Mouse (Mus musculus): Measurements from ENCODE around the gene Cd79a. TPM values are rescaled to one million over a fixed set of nuclear protein-coding genes. Genes with fewer than 3 reads are reported as not detected.

The Cd79a gene
- total RNA-seq, 1 experiment, result 1.3 TPM

DNA sequence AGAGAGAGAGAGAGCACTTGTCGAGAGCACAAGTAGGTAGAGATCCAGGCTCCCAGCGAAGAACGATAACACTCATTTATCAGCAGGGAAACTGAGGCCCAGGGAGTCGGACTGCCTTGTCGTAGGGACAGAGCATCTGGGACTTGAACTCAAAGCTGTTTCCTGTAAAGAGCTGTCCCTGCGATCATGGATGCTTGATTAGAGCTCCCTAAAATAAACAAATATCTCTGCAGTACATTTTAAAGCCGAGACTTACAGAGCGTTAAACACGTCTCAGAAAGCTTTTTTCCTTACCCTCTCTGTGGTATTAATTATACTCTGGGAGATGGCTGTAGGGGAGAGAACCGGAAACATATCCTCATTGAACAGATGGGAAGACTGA lies 6.3 kb downstream of the Cd79a start:
- Histone ChIP-seq H3K36me3 (ENCODE audit: control insufficient read depth, insufficient read depth, low read length, poor library complexity, severe bottlenecking) (peaks cover 1% of the 10 kb centered on the region; the same call in 1 of the 2 replicates), H3K4me1 (ENCODE audit: control insufficient read depth in 2 of 2, insufficient read depth in 2 of 2, low read length in 2 of 2, poor library complexity in 1 of 2) (peaks cover 1 to 24% of the 10 kb centered on the region in 2 experiments), H3K27ac (ENCODE audit: insufficient read depth, low read depth, low read length, poor library complexity, severe bottlenecking) (no peak overlapping the region), H3K9me3 (ENCODE audit: control insufficient read depth, insufficient read depth, low read depth, low read length) (no peaks in the 10 kb centered on the region), H3K4me3 (ENCODE audit: insufficient read depth in 1 of 2, low read depth in 1 of 2, low read length in 2 of 2, poor library complexity in 1 of 2, severe bottlenecking in 1 of 2) (peak overlapping the region; percentile 65 to 93; a peak in 3 of 4 replicates), H3K9ac (ENCODE audit: insufficient read depth, low read depth, low read length, poor library complexity, severe bottlenecking) (peak overlapping the region; percentile 45; the same call in 1 of the 2 replicates)
- no peak for DNase-seq (ENCODE audit: low read depth, low spot score)
- no peak for TF ChIP-seq CHD2 (IDR thresholded peaks at IDR 0.05; ENCODE audit: low read depth, low read length)
- TF ChIP-seq ZNF384 (IDR thresholded peaks at IDR 0.05; ENCODE audit: low read depth, low read length), result no peak
- no peak for TF ChIP-seq HCFC1 (IDR thresholded peaks at IDR 0.05; ENCODE audit: borderline replicate concordance, insufficient read depth, low read length)
- TF ChIP-seq MAFK (IDR thresholded peaks at IDR 0.05; ENCODE audit: insufficient read depth, low read depth, low read length), result no peak
- TF ChIP-seq ZC3H11A (IDR thresholded peaks at IDR 0.05; ENCODE audit: borderline replicate concordance, low read depth, low read length), result no peak
- in situ Hi-C loops (cut with MboI; ENCODE audit: low sequenced_read_pairs in 2 of 2, unreplicated experiment in 2 of 2), result no loop called here

DNA sequence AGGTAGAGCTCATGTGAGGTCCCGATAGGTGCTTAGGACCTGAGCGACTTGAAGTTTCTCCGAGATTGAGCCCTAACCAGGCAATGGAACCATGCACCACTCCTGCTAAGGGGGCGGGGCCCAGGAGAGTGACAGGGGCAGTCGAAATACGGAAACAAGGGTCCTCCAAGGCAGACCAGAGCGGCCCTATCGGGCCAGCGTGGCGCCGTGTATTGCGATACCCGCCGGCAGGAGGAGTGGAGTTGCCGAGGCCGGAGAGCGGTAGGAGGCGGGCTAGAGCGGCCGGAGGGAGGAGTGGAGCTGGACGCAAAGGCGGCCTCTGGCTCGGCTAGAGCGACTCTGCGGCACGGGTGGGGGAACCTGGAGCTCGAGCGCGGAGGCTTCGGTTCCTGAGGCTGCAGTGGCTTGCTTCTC lies 6.9 kb downstream of the Cd79a start:
- in situ Hi-C loops (cut with MboI; ENCODE audit: low sequenced_read_pairs in 2 of 2, unreplicated experiment in 2 of 2), result no loop called here
- peak; percentile 92 for DNase-seq (ENCODE audit: low read depth, low spot score)
- H3K4me1 ChIP-seq (ENCODE audit: control insufficient read depth in 2 of 2, insufficient read depth in 2 of 2, low read length in 2 of 2, poor library complexity in 1 of 2), result peaks cover 1 to 23% of the 10 kb centered on the region in 2 experiments

DNA sequence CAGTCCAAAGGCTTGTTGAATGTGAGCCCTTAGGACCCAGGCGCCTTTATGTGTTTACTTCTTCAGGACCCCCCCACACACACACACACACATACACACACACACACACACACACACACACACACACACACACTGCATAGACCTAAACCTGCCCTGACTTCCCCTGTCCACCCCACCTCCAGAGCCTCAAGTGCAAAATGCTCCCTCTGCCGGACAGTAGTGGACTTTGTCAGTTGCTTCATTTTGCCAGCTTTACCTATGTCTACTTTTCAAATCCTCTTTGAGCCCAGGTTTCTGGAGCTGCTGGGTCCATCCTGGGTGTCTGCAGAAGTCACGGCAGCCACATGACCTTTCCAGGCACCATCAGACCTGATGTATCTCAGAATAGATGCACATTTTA lies 7.8 kb downstream of the Cd79a start:
- no peak for DNase-seq (ENCODE audit: low read depth, low spot score)
- in situ Hi-C loops (cut with MboI; ENCODE audit: low sequenced_read_pairs in 2 of 2, unreplicated experiment in 2 of 2), result no loop called here
- no peak overlapping the region for H3K9ac ChIP-seq (ENCODE audit: insufficient read depth, low read depth, low read length, poor library complexity, severe bottlenecking)
- TF ChIP-seq CHD2 (IDR thresholded peaks at IDR 0.05; ENCODE audit: low read depth, low read length) (no peak), MAFK (IDR thresholded peaks at IDR 0.05; ENCODE audit: insufficient read depth, low read depth, low read length) (no peak), HCFC1 (IDR thresholded peaks at IDR 0.05; ENCODE audit: borderline replicate concordance, insufficient read depth, low read length) (no peak), ZC3H11A (IDR thresholded peaks at IDR 0.05; ENCODE audit: borderline replicate concordance, low read depth, low read length) (no peak), ZNF384 (IDR thresholded peaks at IDR 0.05; ENCODE audit: low read depth, low read length) (no peak)
- H3K36me3 ChIP-seq (ENCODE audit: control insufficient read depth, insufficient read depth, low read length, poor library complexity, severe bottlenecking), result peaks cover 14% of the 10 kb centered on the region; the same call in 1 of the 2 replicates
- H3K27ac ChIP-seq (ENCODE audit: insufficient read depth, low read depth, low read length, poor library complexity, severe bottlenecking), result no peak overlapping the region
- H3K9me3 ChIP-seq (ENCODE audit: control insufficient read depth, insufficient read depth, low read depth, low read length), result no peaks in the 10 kb centered on the region
- H3K4me3 ChIP-seq (ENCODE audit: insufficient read depth in 1 of 2, low read depth in 1 of 2, low read length in 2 of 2, poor library complexity in 1 of 2, severe bottlenecking in 1 of 2), result peak overlapping the region; percentile 63 to 93; a peak in 2 of 4 replicates
- H3K4me1 ChIP-seq (ENCODE audit: control insufficient read depth in 2 of 2, insufficient read depth in 2 of 2, low read length in 2 of 2, poor library complexity in 1 of 2), result peaks cover 1 to 23% of the 10 kb centered on the region in 2 experiments

More for the DNA sequence above, 6.9 kb downstream of the Cd79a start:
- H3K9ac ChIP-seq (ENCODE audit: insufficient read depth, low read depth, low read length, poor library complexity, severe bottlenecking), result peak overlapping the region; percentile 70
- H3K9me3 ChIP-seq (ENCODE audit: control insufficient read depth, insufficient read depth, low read depth, low read length), result no peaks in the 10 kb centered on the region
- peak; percentile 74; the same call in 1 of the 2 replicates for TF ChIP-seq HCFC1 (IDR thresholded peaks at IDR 0.05; ENCODE audit: borderline replicate concordance, insufficient read depth, low read length)
- no peak for TF ChIP-seq ZNF384 (IDR thresholded peaks at IDR 0.05; ENCODE audit: low read depth, low read length)
- peak overlapping the region; percentile 63 to 93 for H3K4me3 ChIP-seq (ENCODE audit: insufficient read depth in 1 of 2, low read depth in 1 of 2, low read length in 2 of 2, poor library complexity in 1 of 2, severe bottlenecking in 1 of 2)
- H3K36me3 ChIP-seq (ENCODE audit: control insufficient read depth, insufficient read depth, low read length, poor library complexity, severe bottlenecking), result peaks cover 6% of the 10 kb centered on the region; the same call in 1 of the 2 replicates
- no peak overlapping the region for H3K27ac ChIP-seq (ENCODE audit: insufficient read depth, low read depth, low read length, poor library complexity, severe bottlenecking)

DNA sequence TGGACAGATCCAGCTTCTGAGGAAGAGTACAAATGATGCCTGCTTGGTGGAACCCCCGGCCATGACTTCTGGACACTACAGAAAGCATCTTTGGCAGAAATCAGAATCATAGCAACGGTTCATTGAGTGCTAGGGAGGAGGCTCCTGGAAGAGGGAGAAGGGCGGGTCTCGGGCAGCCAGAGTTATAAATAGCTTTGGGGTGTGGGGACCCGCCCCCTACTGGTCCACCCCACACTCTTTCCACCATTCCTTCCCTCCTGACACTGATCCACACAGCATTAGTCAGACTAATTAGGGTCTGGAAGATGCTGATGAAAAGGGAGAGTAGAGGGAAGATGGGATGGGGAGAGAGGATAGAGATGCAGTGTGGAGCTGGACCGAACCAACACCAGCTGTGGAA lies 9.4 kb downstream of the Cd79a start:
- TF ChIP-seq CHD2 (IDR thresholded peaks at IDR 0.05; ENCODE audit: low read depth, low read length) (no peak), ZNF384 (IDR thresholded peaks at IDR 0.05; ENCODE audit: low read depth, low read length) (no peak), ZC3H11A (IDR thresholded peaks at IDR 0.05; ENCODE audit: borderline replicate concordance, low read depth, low read length) (no peak), MAFK (IDR thresholded peaks at IDR 0.05; ENCODE audit: insufficient read depth, low read depth, low read length) (no peak), HCFC1 (IDR thresholded peaks at IDR 0.05; ENCODE audit: borderline replicate concordance, insufficient read depth, low read length) (no peak)
- DNase-seq (ENCODE audit: low read depth, low spot score), result no peak
- peaks cover 19% of the 10 kb centered on the region; the same call in 1 of the 2 replicates for H3K36me3 ChIP-seq (ENCODE audit: control insufficient read depth, insufficient read depth, low read length, poor library complexity, severe bottlenecking)
- no peak overlapping the region for H3K9ac ChIP-seq (ENCODE audit: insufficient read depth, low read depth, low read length, poor library complexity, severe bottlenecking)
- H3K27ac ChIP-seq (ENCODE audit: insufficient read depth, low read depth, low read length, poor library complexity, severe bottlenecking), result peak overlapping the region; percentile 45
- H3K4me1 ChIP-seq (ENCODE audit: control insufficient read depth in 2 of 2, insufficient read depth in 2 of 2, low read length in 2 of 2, poor library complexity in 1 of 2), result peaks cover 1 to 23% of the 10 kb centered on the region in 2 experiments
- peak overlapping the region in 1 of 2 experiments; percentile 29; a peak in 1 of 4 replicates for H3K4me3 ChIP-seq (ENCODE audit: insufficient read depth in 1 of 2, low read depth in 1 of 2, low read length in 2 of 2, poor library complexity in 1 of 2, severe bottlenecking in 1 of 2)
- in situ Hi-C loops (cut with MboI; ENCODE audit: low sequenced_read_pairs in 2 of 2, unreplicated experiment in 2 of 2), result no loop called here
- no peaks in the 10 kb centered on the region for H3K9me3 ChIP-seq (ENCODE audit: control insufficient read depth, insufficient read depth, low read depth, low read length)

Data from ES-E14 (cell line).